Mouse (Mus musculus) embryonic facial prominence, embryonic 10.5 days (tissue): Measurements from ENCODE around the gene Cfap44. TPM values are rescaled to one million over a fixed set of nuclear protein-coding genes. Genes with fewer than 3 reads are reported as not detected.

Source experiments
- DNase-seq: peaks from one replicate; pipeline ENCODE4 v3.0.0-alpha.2; 2017; ENCODE audit warnings: low spot score
- H3K27ac ChIP-seq: fragments of 300-500 bp; sonication (generic); replicated peaks from 2 replicates; pipeline ENCODE4 v1.5.1; 2016; ENCODE audit warnings: mild to moderate bottlenecking
- H3K27me3 ChIP-seq: fragments of 300-500 bp; sonication (generic); replicated peaks from 2 replicates; pipeline ENCODE4 v1.6.1; 2016; ENCODE audit warnings: low read depth, mild to moderate bottlenecking; ENCODE audit not compliant: poor library complexity, severe bottlenecking
- H3K36me3 ChIP-seq: fragments of 300-500 bp; sonication (generic); replicated peaks from 2 replicates; pipeline ENCODE4 v1.6.1; 2016; ENCODE audit warnings: mild to moderate bottlenecking, moderate library complexity
- H3K4me1 ChIP-seq: fragments of 300-500 bp; sonication (generic); 2 replicates; pipeline ENCODE4 v1.6.1; 2016
- H3K4me3 ChIP-seq: fragments of 300-500 bp; sonication (generic); 2 replicates; pipeline ENCODE4 v1.5.1; 2016; ENCODE audit warnings: mild to moderate bottlenecking, moderate library complexity
- H3K9me3 ChIP-seq: fragments of 300-500 bp; sonication (generic); 2 replicates; pipeline ENCODE4 v1.6.1; 2016; ENCODE audit warnings: mild to moderate bottlenecking
- WGBS: fragments of 180-500 bp; shearing (Covaris S2); methylation state at CpG from one replicate; pipeline ENCODE4 v1.1.7; 2016; 5-methylcytosine and 5-hydroxymethylcytosine counted together
- polyA plus RNA-seq: library from polyadenylated mRNA; unstranded; fragments of >200 nt; fragmentation: Nextera tagmentation; extraction: Ambion mirVana; gene quantifications from 2 replicates; pipeline ENCODE4 v1.2.1, GENCODE M21; 2016

Cfap44 gene
- polyA plus RNA-seq, 1 experiment from 2014 or later: 0.76 TPM

DNA sequence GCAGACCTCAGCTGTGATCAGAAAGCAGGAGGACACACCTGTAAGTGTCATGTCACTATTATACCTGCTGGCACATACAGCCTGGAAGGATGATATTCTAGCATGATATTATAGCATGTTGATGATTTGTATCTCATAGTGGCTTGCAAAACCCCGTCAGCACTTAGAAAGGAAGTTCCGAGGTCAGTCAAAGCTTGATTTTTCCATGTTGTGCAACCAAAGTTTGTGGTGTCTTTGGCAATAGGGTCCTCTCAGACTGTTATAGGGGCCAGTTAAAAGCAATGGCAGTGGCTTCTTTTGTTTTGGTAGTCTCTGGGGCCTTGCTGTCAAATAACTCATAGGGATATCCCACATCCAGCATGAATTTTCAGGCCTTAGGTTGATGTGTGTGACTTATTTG lies 63.3 kb downstream of the Cfap44 start:
- Histone ChIP-seq H3K27ac (no peak overlapping the region), H3K36me3 (no peaks in the 10 kb centered on the region), H3K4me1 (0 out of 2 replicates have a peak, but pooled peaks cover 2% of the 10 kb centered on the region), H3K9me3 (no peaks in the 10 kb centered on the region), H3K27me3 (0 out of 2 replicates have a peak, but pooled peaks cover under 1% of the 10 kb centered on the region), H3K4me3 (no peak overlapping the region)
- 91% methylated on average over 2 of the region's 2 CpGs for WGBS
- no peak for DNase-seq

DNA sequence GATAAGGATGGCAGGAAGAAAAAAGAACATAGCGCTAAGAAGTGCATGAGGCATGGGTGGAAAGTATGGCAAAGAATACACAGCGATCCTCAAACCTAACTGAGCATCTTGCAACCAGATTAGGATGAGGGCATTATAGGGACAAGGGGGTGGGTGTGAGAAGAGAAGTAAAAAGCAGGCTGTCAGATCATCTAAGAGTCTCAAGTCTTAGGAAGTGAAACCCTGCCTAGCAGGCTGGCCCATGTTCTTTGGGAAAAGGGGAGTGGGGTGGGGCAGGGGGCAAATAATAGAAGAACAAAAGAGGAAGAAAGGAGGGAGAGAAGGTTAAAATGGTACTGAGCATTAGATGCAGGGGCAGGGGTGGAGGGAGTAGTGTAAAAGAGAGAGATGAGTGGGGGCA lies 64.2 kb downstream of the Cfap44 start:
- Histone ChIP-seq H3K27ac (no peak overlapping the region), H3K4me1 (0 out of 2 replicates have a peak, but pooled peaks cover 2% of the 10 kb centered on the region), H3K4me3 (no peak overlapping the region), H3K9me3 (no peaks in the 10 kb centered on the region), H3K36me3 (no peaks in the 10 kb centered on the region), H3K27me3 (no peaks in the 10 kb centered on the region)
- no peak for DNase-seq
- 85% methylated on average over 2 of the region's 2 CpGs for WGBS

DNA sequence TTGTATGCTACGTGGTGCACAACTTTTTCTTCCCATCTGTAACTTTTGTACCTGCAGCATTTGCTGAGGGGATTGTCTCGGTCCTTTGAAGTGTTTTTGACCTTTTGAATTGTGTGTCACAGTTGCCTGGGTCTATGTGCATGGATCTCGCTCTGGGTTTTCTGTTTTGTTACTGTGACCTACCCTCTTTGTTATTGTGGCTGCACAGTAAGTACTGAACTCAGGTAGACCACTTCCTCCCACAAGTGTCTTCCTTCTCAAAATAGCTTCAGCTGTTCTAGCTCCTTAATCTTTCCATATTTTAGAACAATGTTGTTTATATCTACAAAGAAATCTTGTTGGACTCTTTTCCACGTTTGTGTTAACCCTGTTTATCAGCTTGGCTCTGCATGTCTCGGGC lies 66.3 kb downstream of the Cfap44 start:
- Histone ChIP-seq H3K36me3 (no peaks in the 10 kb centered on the region), H3K27ac (no peak overlapping the region), H3K27me3 (no peaks in the 10 kb centered on the region), H3K4me1 (0 out of 2 replicates have a peak, but pooled peaks cover 2% of the 10 kb centered on the region), H3K9me3 (no peaks in the 10 kb centered on the region), H3K4me3 (no peak overlapping the region)
- DNase-seq: no peak
- WGBS: 83% methylated on average over 5 of the region's 5 CpGs

DNA sequence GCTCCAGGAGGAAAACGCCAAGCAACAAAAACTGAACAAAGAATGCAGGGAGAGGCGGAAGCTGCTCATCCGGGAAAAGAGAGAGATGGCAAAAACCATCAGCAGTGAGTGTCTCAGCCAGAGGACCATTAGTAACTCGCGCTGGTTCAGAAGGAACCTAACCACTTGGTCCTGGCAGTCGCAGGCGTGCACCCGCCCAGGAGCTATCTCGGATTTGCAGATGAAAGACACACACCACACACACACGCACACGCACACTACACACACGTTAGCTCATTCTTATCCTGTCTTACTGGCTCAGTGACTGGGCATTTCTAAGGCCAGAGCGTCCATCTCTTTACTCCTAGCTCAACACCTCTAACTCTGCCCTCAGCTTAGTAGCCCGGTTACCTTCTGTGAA lies 80.7 kb downstream of the Cfap44 start:
- DNase-seq: no peak
- Histone ChIP-seq H3K36me3 (no peaks in the 10 kb centered on the region), H3K4me1 (no peaks in the 10 kb centered on the region), H3K27me3 (0 out of 2 replicates have a peak, but pooled peaks cover 3% of the 10 kb centered on the region), H3K9me3 (no peaks in the 10 kb centered on the region), H3K4me3 (no peak overlapping the region), H3K27ac (no peak overlapping the region)
- 90% methylated on average over 14 of the region's 14 CpGs for WGBS

DNA sequence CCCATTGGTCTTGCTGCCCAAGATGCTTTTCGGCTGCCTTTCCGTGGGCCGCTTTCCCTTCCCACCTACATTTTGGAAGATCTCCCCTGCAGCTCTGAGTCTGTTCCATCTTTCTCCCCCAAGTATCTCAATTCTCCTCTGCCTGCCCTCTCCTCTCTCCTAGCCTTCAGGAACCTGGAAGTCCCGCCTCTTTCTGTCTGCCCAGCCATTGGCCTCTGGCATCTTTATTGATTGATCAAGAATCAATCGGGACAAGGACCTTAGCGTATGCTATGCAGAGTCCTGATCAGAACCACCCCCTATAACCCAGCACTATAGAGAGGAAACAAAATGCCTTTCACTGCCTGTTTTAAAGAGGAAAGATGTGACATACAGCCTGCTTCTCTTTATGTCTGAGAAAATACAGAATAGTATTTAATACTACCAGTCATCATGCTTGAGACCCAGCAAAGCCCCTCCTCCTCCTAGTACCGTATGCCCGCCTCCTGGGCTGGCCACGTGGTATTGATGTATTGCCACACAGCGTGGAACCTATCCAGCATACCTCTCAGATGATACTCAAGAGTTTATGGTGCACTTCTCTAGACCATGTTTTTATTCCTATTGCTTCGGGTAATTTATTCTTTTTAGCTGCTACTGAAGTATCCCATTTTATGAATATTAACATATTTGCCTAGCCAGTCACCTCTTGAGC lies 81.2 kb downstream of the Cfap44 start:
- H3K4me1 ChIP-seq: no peaks in the 10 kb centered on the region
- H3K4me3 ChIP-seq: no peak overlapping the region
- WGBS: 89% methylated on average over 11 of the region's 11 CpGs
- no peaks in the 10 kb centered on the region for H3K9me3 ChIP-seq
- no peak overlapping the region for H3K27ac ChIP-seq
- H3K27me3 ChIP-seq: 0 out of 2 replicates have a peak, but pooled peaks cover 3% of the 10 kb centered on the region
- DNase-seq: no peak
- no peaks in the 10 kb centered on the region for H3K36me3 ChIP-seq

DNA sequence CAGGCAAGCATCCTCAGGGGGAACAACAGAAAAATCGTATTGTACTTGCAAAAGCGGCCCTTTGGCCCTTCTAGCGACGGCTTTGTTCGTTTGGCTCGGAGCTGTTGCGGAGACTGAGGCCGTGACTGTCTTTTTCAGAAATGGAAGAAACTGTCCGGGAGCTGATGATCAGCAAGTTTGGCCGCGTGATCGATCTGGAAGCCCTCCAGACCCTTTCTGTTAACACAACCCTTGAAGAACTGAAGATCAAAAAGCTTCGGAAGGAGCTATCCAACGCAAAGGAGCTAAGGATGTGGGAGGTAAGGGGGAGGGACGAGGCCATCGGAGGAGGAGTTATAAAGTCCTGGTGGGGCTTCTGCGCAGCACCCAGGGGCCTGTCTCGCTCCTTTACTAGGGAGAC lies 84.2 kb downstream of the Cfap44 start:
- H3K9me3 ChIP-seq: no peaks in the 10 kb centered on the region
- H3K27ac ChIP-seq: no peak overlapping the region
- peaks cover 9% of the 10 kb centered on the region; the same call in 1 of the 2 replicates for H3K36me3 ChIP-seq
- WGBS: 47% methylated on average over 18 of the region's 18 CpGs
- no peak for DNase-seq
- H3K4me1 ChIP-seq: 0 out of 2 replicates have a peak, but pooled peaks cover 4% of the 10 kb centered on the region
- H3K4me3 ChIP-seq: no peak overlapping the region
- H3K27me3 ChIP-seq: 0 out of 2 replicates have a peak, but pooled peaks cover 3% of the 10 kb centered on the region

DNA sequence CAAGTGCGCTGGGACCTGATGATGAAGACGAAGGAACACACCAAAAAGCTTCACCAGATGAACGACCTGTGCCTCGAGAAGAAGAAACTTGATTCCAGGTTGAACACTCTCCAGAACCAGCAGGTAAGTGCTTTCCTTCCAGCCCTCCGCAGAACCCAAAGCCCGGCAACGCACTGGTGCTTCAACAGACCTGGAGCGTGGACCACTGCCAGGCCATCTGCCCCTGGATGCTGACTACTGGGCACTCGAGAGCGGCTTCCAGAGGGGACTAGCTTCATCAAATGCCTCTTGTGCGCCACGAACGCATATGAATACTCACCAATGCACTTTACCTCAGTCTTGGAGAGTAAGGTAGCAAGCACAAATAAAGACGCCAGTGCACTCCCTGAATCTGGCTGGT lies 85.3 kb downstream of the Cfap44 start:
- H3K9me3 ChIP-seq: no peaks in the 10 kb centered on the region
- 0 out of 2 replicates have a peak, but pooled peaks cover 3% of the 10 kb centered on the region for H3K27me3 ChIP-seq
- 91% methylated on average over 14 of the region's 14 CpGs for WGBS
- no peak for DNase-seq
- H3K27ac ChIP-seq: no peak overlapping the region
- H3K4me1 ChIP-seq: 0 out of 2 replicates have a peak, but pooled peaks cover 4% of the 10 kb centered on the region
- no peak overlapping the region for H3K4me3 ChIP-seq
- peaks cover 11% of the 10 kb centered on the region; the same call in 1 of the 2 replicates for H3K36me3 ChIP-seq

DNA sequence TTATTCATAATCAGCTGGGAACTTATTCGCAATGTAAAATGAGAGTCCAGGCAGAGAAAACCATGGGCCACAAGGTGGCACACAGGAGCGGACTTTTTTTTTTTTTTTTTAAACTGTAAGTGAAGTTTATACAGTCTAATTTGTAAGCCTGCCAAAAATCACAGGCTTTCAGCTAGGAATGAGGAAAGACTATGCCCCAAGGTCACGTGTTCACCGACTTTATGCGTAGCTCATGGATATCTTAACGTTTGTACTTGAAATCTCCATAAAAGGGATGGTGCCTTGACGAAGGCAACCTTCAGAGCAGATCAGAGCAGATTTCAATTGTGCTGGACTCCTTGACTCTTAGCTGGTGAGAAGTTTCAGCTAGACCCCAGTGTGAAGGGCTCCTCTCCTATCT lies 86.0 kb downstream of the Cfap44 start:
- Histone ChIP-seq H3K27me3 (0 out of 2 replicates have a peak, but pooled peaks cover 3% of the 10 kb centered on the region), H3K27ac (no peak overlapping the region), H3K4me3 (no peak overlapping the region), H3K9me3 (no peaks in the 10 kb centered on the region), H3K4me1 (0 out of 2 replicates have a peak, but pooled peaks cover 4% of the 10 kb centered on the region), H3K36me3 (peaks cover 19% of the 10 kb centered on the region)
- 76% methylated on average over 7 of the region's 7 CpGs for WGBS
- no peak for DNase-seq

DNA sequence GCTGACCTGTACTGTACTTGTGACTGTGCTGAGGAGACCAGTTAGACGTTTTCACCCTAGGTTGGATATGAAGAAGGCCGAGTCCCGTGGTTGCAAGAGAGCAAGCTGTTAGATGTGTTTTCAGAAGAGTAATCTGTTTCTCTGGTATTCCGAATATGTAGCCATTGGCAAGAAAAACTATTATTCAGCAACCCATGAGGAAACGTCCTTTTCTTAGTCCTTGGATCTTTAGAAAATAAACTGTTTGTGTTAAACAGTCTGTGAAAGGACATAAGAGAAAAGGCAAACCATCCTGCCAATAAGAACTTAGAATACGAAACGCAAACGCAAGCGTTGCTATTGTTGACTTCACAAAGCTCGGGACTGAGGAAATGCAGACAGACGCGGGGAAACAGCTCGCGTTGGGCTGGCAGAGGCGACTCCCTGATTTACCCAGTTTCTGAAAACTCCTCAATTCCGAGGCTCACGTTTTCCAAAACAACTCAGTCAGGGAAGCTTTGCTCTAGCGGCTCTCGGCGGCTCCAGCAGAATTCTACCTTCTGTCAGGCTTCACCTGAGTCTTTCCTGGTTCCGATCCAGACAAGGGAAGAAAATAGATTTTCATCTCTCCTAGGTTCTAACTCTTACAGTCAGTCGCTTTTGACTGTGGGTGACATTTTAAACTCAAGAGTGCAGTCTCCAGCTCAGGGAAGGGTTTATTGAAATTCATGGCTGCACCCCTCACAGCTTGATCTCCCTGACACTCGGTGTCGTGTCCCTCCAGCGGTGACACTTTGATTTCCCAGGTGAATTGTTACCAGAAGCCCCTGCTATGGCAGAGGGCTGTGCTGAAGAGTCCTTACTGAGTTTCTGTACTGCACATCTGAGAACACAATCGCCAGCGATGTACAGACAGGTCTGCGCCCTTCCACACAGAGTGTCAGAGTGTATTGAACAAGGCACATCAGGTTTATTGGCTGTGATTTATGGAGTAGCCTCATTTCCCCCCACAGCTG lies 87.3 kb downstream of the Cfap44 start:
- H3K27ac ChIP-seq: no peak overlapping the region
- 0 out of 2 replicates have a peak, but pooled peaks cover 3% of the 10 kb centered on the region for H3K27me3 ChIP-seq
- no peak overlapping the region for H3K4me3 ChIP-seq
- 0 out of 2 replicates have a peak, but pooled peaks cover 4% of the 10 kb centered on the region for H3K4me1 ChIP-seq
- H3K9me3 ChIP-seq: no peaks in the 10 kb centered on the region
- no peak for DNase-seq
- 51% methylated on average over 28 of the region's 28 CpGs for WGBS
- peaks cover 32% of the 10 kb centered on the region for H3K36me3 ChIP-seq

DNA sequence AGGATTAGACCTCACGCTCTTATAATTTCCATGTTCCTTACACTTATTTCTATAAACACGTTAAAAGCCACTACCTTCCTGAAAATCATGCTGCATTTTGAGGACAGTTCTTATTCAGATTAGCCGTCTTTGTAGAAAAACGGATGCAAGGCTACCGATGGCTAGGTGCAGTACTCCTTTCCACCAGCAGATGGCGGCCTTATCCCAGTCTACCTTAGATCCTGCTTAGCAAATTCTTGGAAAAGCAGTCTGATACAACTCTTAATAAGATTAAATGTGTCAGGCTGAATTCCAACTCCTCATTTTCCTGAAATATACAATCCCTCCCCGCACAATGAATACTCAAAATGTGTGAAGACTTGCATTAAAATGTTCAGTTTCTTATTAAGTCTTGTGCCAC lies 89.5 kb downstream of the Cfap44 start:
- 9% methylated on average over 7 of the region's 7 CpGs for WGBS
- peaks cover 54% of the 10 kb centered on the region for H3K36me3 ChIP-seq
- H3K4me1 ChIP-seq: 0 out of 2 replicates have a peak, but pooled peaks cover 4% of the 10 kb centered on the region
- H3K27me3 ChIP-seq: 0 out of 2 replicates have a peak, but pooled peaks cover 3% of the 10 kb centered on the region
- peak; percentile 81 for DNase-seq
- no peak overlapping the region for H3K27ac ChIP-seq
- no peaks in the 10 kb centered on the region for H3K9me3 ChIP-seq
- no peak overlapping the region for H3K4me3 ChIP-seq

DNA sequence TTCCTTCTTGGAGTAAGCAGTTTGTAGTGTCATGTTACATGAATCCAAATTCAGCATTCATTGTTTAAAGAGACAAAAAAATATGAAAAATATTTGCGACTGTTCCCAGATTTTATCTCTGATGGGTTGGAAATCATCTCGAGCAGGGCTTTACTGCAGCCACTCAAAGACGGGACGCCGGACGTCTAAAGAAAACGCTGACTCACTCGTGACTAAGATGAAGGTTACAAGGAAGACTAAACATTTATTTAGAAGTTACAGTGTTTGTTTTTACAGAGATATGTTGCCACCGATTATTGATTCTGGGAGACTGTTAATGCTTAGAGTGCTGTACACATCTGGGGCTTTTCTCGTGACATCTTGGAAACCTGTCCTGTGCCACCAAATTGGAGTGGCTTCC lies 90.2 kb downstream of the Cfap44 start:
- DNase-seq: no peak
- no peak overlapping the region for H3K27ac ChIP-seq
- H3K4me3 ChIP-seq: no peak overlapping the region
- H3K27me3 ChIP-seq: 0 out of 2 replicates have a peak, but pooled peaks cover 2% of the 10 kb centered on the region
- peaks cover 61% of the 10 kb centered on the region for H3K36me3 ChIP-seq
- 0 out of 2 replicates have a peak, but pooled peaks cover 4% of the 10 kb centered on the region for H3K4me1 ChIP-seq
- WGBS: 87% methylated on average over 10 of the region's 10 CpGs
- H3K9me3 ChIP-seq: no peaks in the 10 kb centered on the region

DNA sequence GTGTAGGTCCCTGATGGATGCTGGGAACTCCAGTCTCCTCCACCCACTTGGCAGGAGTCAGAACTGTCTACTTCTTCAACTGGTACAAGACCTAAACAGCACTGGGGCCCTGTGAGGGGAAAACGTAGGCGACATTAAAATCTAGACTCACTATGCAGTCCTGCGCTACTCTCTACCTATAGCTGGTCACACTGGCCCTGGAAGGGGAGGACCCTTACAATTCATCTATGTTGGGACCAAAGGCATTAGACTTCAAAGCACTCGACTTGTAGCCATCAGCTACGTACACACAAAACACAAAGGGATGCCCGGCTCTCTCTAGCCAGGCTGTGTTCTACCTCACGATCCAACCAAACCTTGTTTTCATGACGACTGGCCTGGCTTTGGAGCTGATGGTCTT lies 91.1 kb downstream of the Cfap44 start:
- no peaks in the 10 kb centered on the region for H3K9me3 ChIP-seq
- no peak for DNase-seq
- no peak overlapping the region for H3K27ac ChIP-seq
- H3K36me3 ChIP-seq: peaks cover 70% of the 10 kb centered on the region
- no peaks in the 10 kb centered on the region for H3K27me3 ChIP-seq
- H3K4me1 ChIP-seq: 0 out of 2 replicates have a peak, but pooled peaks cover 4% of the 10 kb centered on the region
- no peak overlapping the region for H3K4me3 ChIP-seq
- WGBS: 87% methylated on average over 8 of the region's 8 CpGs
